In genomic region chr11:117108595-117108994, GRCm38 (mm10) we compare ENCODE assay signal across 8 mouse cellular contexts. TPM values are rescaled to one million over a fixed set of nuclear protein-coding genes. Genes with fewer than 3 reads are reported as not detected.
DNase-seq lines count a peak whose midpoint lies in the region; ATAC-seq lines count a peak whose summit lies in the region.

No protein-coding gene starts in this region.

- no peak overlapping the region for H3K4me3 ChIP-seq in kidney, embryonic 14.5 days (ENCODE audit: low read length)
- H3K4me3 ChIP-seq in forebrain, embryonic 15.5 days: no peak overlapping the region
- no peak overlapping the region for H3K4me3 ChIP-seq in hindbrain, embryonic 15.5 days

- WGBS in kidney, embryonic 14.5 days: 45% methylated on average over 9 of the region's 9 CpGs
- WGBS in forebrain, embryonic 15.5 days: 34% methylated on average over 9 of the region's 9 CpGs
- WGBS in hindbrain, embryonic 15.5 days: 67% methylated on average over 9 of the region's 9 CpGs

- no peaks in the 10 kb centered on the region for H3K36me3 ChIP-seq in kidney, embryonic 14.5 days (ENCODE audit: control insufficient read depth, insufficient read depth, low read length)
- H3K36me3 ChIP-seq in forebrain, embryonic 15.5 days: no peaks in the 10 kb centered on the region
- H3K36me3 ChIP-seq in hindbrain, embryonic 15.5 days: no peaks in the 10 kb centered on the region

- H3K4me2 ChIP-seq in kidney, embryonic 14.5 days (replicated peaks; ENCODE audit: low read depth, low read length): no peak overlapping the region
- H3K4me2 ChIP-seq in forebrain, embryonic 15.5 days (replicated peaks): no peak overlapping the region
- no peak overlapping the region for H3K4me2 ChIP-seq in hindbrain, embryonic 15.5 days

- peaks cover 10% of the 10 kb centered on the region for H3K4me1 ChIP-seq in kidney, embryonic 14.5 days (ENCODE audit: control insufficient read depth, insufficient read depth, low read length)
- H3K4me1 ChIP-seq in forebrain, embryonic 15.5 days: peaks cover 19% of the 10 kb centered on the region
- peaks cover 12% of the 10 kb centered on the region; the same call in 1 of the 2 replicates for H3K4me1 ChIP-seq in hindbrain, embryonic 15.5 days (replicated peaks)

- H3K9me3 ChIP-seq in kidney, embryonic 14.5 days (ENCODE audit: control insufficient read depth, low read length): no peaks in the 10 kb centered on the region
- no peaks in the 10 kb centered on the region for H3K9me3 ChIP-seq in forebrain, embryonic 15.5 days
- H3K9me3 ChIP-seq in hindbrain, embryonic 15.5 days: no peaks in the 10 kb centered on the region

- DNase-seq in kidney, adult 11 months: peak; percentile 81
- peak; percentile 92 to 97 for DNase-seq in adrenal gland, adult (ENCODE audit: inconsistent age in 2 of 2, low spot score in 1 of 2)
- peak; percentile 93 for DNase-seq in lung, postnatal 14 days
- no peak for DNase-seq in thymus, postnatal 25 days
- no peak for DNase-seq in spleen, postnatal 14 days (ENCODE audit: low spot score in 2 of 2)

- H3K27ac ChIP-seq in kidney, embryonic 14.5 days (ENCODE audit: low read depth, low read length): no peak overlapping the region
- H3K27ac ChIP-seq in forebrain, embryonic 15.5 days (replicated peaks): peak overlapping the region; percentile 38; the same call in 1 of the 2 replicates
- 0 out of 2 replicates have a peak overlapping the region, but pooled peaks have one; percentile 20 for H3K27ac ChIP-seq in hindbrain, embryonic 15.5 days (replicated peaks)

- no peak overlapping the region for H3K9ac ChIP-seq in kidney, embryonic 14.5 days (ENCODE audit: low read depth, low read length)
- no peak overlapping the region for H3K9ac ChIP-seq in forebrain, embryonic 15.5 days (replicated peaks)
- H3K9ac ChIP-seq in hindbrain, embryonic 15.5 days: no peak overlapping the region

- ATAC-seq in kidney, embryonic 14.5 days (ENCODE audit: low FRiP score, low TSS enrichment): no peak
- no peak for ATAC-seq in forebrain, embryonic 15.5 days (replicated peaks)
- no peak for ATAC-seq in hindbrain, embryonic 15.5 days (ENCODE audit: low FRiP score, low read depth)

- H3K27me3 ChIP-seq in kidney, embryonic 14.5 days (ENCODE audit: control insufficient read depth, insufficient read depth, low read length): no peaks in the 10 kb centered on the region
- H3K27me3 ChIP-seq in forebrain, embryonic 15.5 days: no peaks in the 10 kb centered on the region
- H3K27me3 ChIP-seq in hindbrain, embryonic 15.5 days: no peaks in the 10 kb centered on the region

RNA-seq across cellular contexts. Expression of gene Sec14l1, which starts 6.4 kb away (rescaled TPM):
- polyA plus RNA-seq in kidney, embryonic 14.5 days (2014; fragmentation: Nextera tagmentation; extraction: Ambion mirVana): 30.2 and 36.5 TPM in 2 replicates
- 69.4 and 76.8 TPM in 2 replicates for polyA plus RNA-seq in forebrain, embryonic 15.5 days (2015; fragmentation: Nextera tagmentation; extraction: Ambion mirVana)
- polyA plus RNA-seq in hindbrain, embryonic 15.5 days (2015; fragmentation: Nextera tagmentation; extraction: Ambion mirVana): 57.2 and 63.0 TPM in 2 replicates

Comparison
In these comparisons a context has a peak if more than half of its experiments do, and no peak if none do; other contexts are left out.
1. DNase-seq: peak in kidney, adult 11 months (single experiment), adrenal gland, adult (2 of 2) and lung, postnatal 14 days (single experiment); none in thymus, postnatal 25 days (single experiment) and spleen, postnatal 14 days (0 of 2).